Mouse (Mus musculus): Measurements from ENCODE around the gene Clip1.

DNA sequence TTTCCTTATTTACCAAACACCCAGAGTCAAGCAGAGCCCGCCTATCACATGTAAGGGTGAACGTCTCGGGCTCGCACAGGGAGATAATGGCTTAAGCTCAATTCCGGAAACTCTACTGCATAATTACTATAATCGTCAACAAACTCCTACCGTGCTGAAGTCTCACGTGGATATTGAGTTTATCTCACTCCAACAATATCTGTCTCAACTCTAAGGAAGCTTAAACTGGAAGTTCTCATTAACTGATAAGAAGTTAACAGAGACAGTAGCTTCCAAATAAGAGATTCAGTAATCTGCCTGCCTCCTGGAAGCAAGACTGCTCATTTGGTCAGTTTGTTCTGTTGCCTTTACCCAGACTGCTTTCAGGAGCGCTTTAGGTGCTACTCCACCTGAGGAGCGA lies 53.2 kb downstream of the Clip1 start:
- no peak for TF ChIP-seq POLR2A (IDR thresholded peaks at IDR 0.05; ENCODE audit: control insufficient read depth, low read depth, low read length)
- TF ChIP-seq CTCF (IDR thresholded peaks at IDR 0.05; ENCODE audit: control insufficient read depth, insufficient read depth, insufficient replicate concordance, low read depth, low read length): no peak
